Mouse (Mus musculus) CH12.LX (cell line): ENCODE data around the gene Ror1. TPM values are rescaled to one million over a fixed set of nuclear protein-coding genes. Genes with fewer than 3 reads are reported as not detected.

Experiments
- DNase-seq: peaks from one replicate; pipeline ENCODE4 v3.0.0-alpha.2; 2013; ENCODE audit errors: extremely low read depth
- H3K27ac ChIP-seq: 2 replicates; pipeline ENCODE4 v1.5.1; 2012; ENCODE audit warnings: low read depth, mild to moderate bottlenecking, control low read depth, moderate library complexity; ENCODE audit not compliant: insufficient read depth
- H3K27me3 ChIP-seq: replicated peaks from 2 replicates; pipeline ENCODE3; 2012; ENCODE audit warnings: inconsistent platforms
- H3K36me3 ChIP-seq, 2 experiments: replicated peaks in 1 of 2; 2 replicates each; pipeline versions ENCODE3 to v1.6.1; 2012; ENCODE audit warnings: inconsistent platforms in 1 of 2, low read length in 1 of 2, mild to moderate bottlenecking in 1 of 2, mixed read lengths in 1 of 2, moderate library complexity in 1 of 2; ENCODE audit not compliant: control insufficient read depth in 1 of 2, insufficient read depth in 1 of 2
- H3K4me1 ChIP-seq, 2 experiments: 2 replicates each; pipeline ENCODE4 v1.6.1; 2012; ENCODE audit warnings: inconsistent platforms in 1 of 2, moderate library complexity in 1 of 2; ENCODE audit not compliant: insufficient read depth in 2 of 2, control insufficient read depth in 1 of 2
- H3K4me2 ChIP-seq: 2 replicates; pipeline ENCODE4 v1.6.1; 2012; ENCODE audit warnings: low read depth, mild to moderate bottlenecking, control low read depth; ENCODE audit not compliant: poor library complexity, insufficient read depth, severe bottlenecking
- H3K4me3 ChIP-seq, 3 experiments: fragments of 150-350 bp in 1 of 3; sonication (generic) in 1 of 3; replicated peaks in 1 of 3; 2 replicates each; pipeline versions ENCODE3 to v1.5.1; 2011 to 2012; ENCODE audit warnings: low read depth in 2 of 3, low read length in 2 of 3, mild to moderate bottlenecking in 2 of 3, moderate library complexity in 2 of 3, control low read depth in 1 of 3, improper control_type of control experiment in 1 of 3, inconsistent platforms in 1 of 3, mixed read lengths in 1 of 3; ENCODE audit not compliant: poor library complexity in 1 of 3
- H3K79me2 ChIP-seq: replicated peaks from 2 replicates; pipeline ENCODE4 v1.6.1; 2012; ENCODE audit warnings: mild to moderate bottlenecking, moderate library complexity; ENCODE audit not compliant: control insufficient read depth, poor library complexity, insufficient read depth, severe bottlenecking; ENCODE audit errors: extremely low read depth
- H3K9ac ChIP-seq: 2 replicates; pipeline ENCODE4 v1.6.1; 2012; ENCODE audit warnings: low read depth, mild to moderate bottlenecking, control low read depth, moderate library complexity; ENCODE audit not compliant: insufficient read depth
- H3K9me3 ChIP-seq: replicated peaks from 2 replicates; pipeline ENCODE3; 2012; ENCODE audit warnings: low read length, inconsistent platforms, mixed read lengths
- CTCF ChIP-seq, 2 experiments: IDR thresholded peaks in 1 of 2; conservative IDR thresholded peaks in 1 of 2; 2 replicates each; pipeline ENCODE4 v1.5.1; 2011 to 2012; ENCODE audit warnings: low read depth in 2 of 2, low read length in 2 of 2, improper control_type of control experiment in 1 of 2, inconsistent platforms in 1 of 2, mild to moderate bottlenecking in 1 of 2, moderate library complexity in 1 of 2
- E2F4 ChIP-seq: IDR thresholded peaks from 2 replicates; pipeline ENCODE4 v1.6.1; 2011; ENCODE audit warnings: low read depth, low read length, improper control_type of control experiment; ENCODE audit not compliant: insufficient replicate concordance
- JUND ChIP-seq: conservative IDR thresholded peaks from 2 replicates; pipeline ENCODE4 v1.6.1; 2011; ENCODE audit warnings: low read depth, low read length, improper control_type of control experiment
- MAX ChIP-seq: IDR thresholded peaks from 2 replicates; pipeline ENCODE4 v1.6.1; 2011; ENCODE audit warnings: low read length, improper control_type of control experiment
- MXI1 ChIP-seq: IDR thresholded peaks from 2 replicates; pipeline ENCODE4 v1.6.1; 2011; ENCODE audit warnings: mild to moderate bottlenecking, low read depth, low read length, improper control_type of control experiment
- PAX5 ChIP-seq: IDR thresholded peaks from 2 replicates; pipeline ENCODE4 v1.6.1; 2012; ENCODE audit warnings: low read length, inconsistent platforms, mixed read lengths
- RCOR1 ChIP-seq: conservative IDR thresholded peaks from 2 replicates; pipeline ENCODE4 v1.6.1; 2012; ENCODE audit warnings: low read depth, mild to moderate bottlenecking, inconsistent platforms, low read length, improper control_type of control experiment
- SIN3A ChIP-seq: IDR thresholded peaks from 2 replicates; pipeline ENCODE4 v1.6.1; 2012; ENCODE audit warnings: low read length, improper control_type of control experiment, inconsistent platforms
- USF1 ChIP-seq: IDR thresholded peaks from 2 replicates; pipeline ENCODE4 v1.6.1; 2014; ENCODE audit warnings: low read depth, mild to moderate bottlenecking, inconsistent platforms, low read length, improper control_type of control experiment
- ZC3H11A ChIP-seq: IDR thresholded peaks from 2 replicates; pipeline ENCODE4 v1.6.1; 2012; ENCODE audit warnings: low read depth, mild to moderate bottlenecking, inconsistent platforms, low read length, improper control_type of control experiment
- ZNF384 ChIP-seq: IDR thresholded peaks from 2 replicates; pipeline ENCODE4 v1.6.1; 2012; ENCODE audit warnings: low read depth, low read length, improper control_type of control experiment, inconsistent platforms
- dilution Hi-C: fragments of 300-500 bp; cut with MboI; formaldehyde crosslinking; loops from 2 replicates; pipeline ENCODE4 v1.14.3; 2020; ENCODE audit warnings: low sequenced_read_pairs; ENCODE audit not compliant: extremely low pct_unique_long_range_greater_than_20kb, extremely low pct_ligation_motif_present
- in situ Hi-C: fragments of 300-500 bp; cut with MboI; formaldehyde crosslinking; loops from 3 replicates; pipeline ENCODE4 v1.14.3; 2019; ENCODE audit warnings: low sequenced_read_pairs, low pct_ligation_motif_present, low pct_unique_long_range_greater_than_20kb, mixed read lengths
- polyA plus RNA-seq: library from polyadenylated mRNA; unstranded; fragments of >175 nt; gene quantifications from 2 replicates; pipeline ENCODE4 v1.2.1, GENCODE M21; 2012; ENCODE audit warnings: low read depth; ENCODE audit not compliant: insufficient read length
- total RNA-seq, 2 experiments: library from RNA; depleted of rRNA; stranded (reverse); fragments of 300-350 nt in 1 of 2; fragments of >200 nt in 1 of 2; gene quantifications; 2 replicates each; pipeline ENCODE4 v1.2.3; 2012 to 2014

The Ror1 gene
- total and polyA plus RNA-seq, 3 experiments: not detected

GRCm38 (mm10) chr4:100373780-100374179, 278.2 kb downstream of the Ror1 start:
- H3K4me3 ChIP-seq: no peak overlapping the region
- H3K4me2 ChIP-seq: no peak overlapping the region
- H3K27ac ChIP-seq: no peak overlapping the region
- H3K36me3 ChIP-seq: no peaks in the 10 kb centered on the region
- H3K4me1 ChIP-seq: no peaks in the 10 kb centered on the region
- H3K9ac ChIP-seq: no peak overlapping the region
- TF ChIP-seq PAX5 (no peak), ZC3H11A (no peak), CTCF (conservative IDR thresholded peaks at IDR 0.05 in 1 of 2, IDR thresholded peaks at IDR 0.05 in 1 of 2; ENCODE audit: low read depth in 2 of 2, low read length in 2 of 2) (no peak), MAX (no peak), USF1 (no peak), ZNF384 (no peak), E2F4 (no peak)
- H3K79me2 ChIP-seq: no peaks in the 10 kb centered on the region
- no peaks in the 10 kb centered on the region for H3K27me3 ChIP-seq
- no peak for DNase-seq
- H3K9me3 ChIP-seq: peaks cover 61% of the 10 kb centered on the region
- dilution Hi-C loops: no loop called here
- in situ Hi-C loops: no loop called here

- Histone ChIP-seq H3K4me2 (no peak overlapping the region), H3K27ac (no peak overlapping the region), H3K9ac (no peak overlapping the region), H3K4me3 (no peak overlapping the region), H3K79me2 (no peaks in the 10 kb centered on the region), H3K9me3 (peaks cover 62% of the 10 kb centered on the region), H3K4me1 (no peaks in the 10 kb centered on the region), H3K36me3 (no peaks in the 10 kb centered on the region), H3K27me3 (no peaks in the 10 kb centered on the region)
- no peak for DNase-seq
- TF ChIP-seq MXI1: no peak
- TF ChIP-seq RCOR1: no peak
- in situ Hi-C loops (no loop called here), dilution Hi-C loops (no loop called here)
These were observed 279.7 kb downstream of the Ror1 start for GRCm38 (mm10) chr4:100375286-100375685.

- H3K27ac ChIP-seq: no peak overlapping the region
- no peaks in the 10 kb centered on the region for H3K4me1 ChIP-seq
- H3K4me2 ChIP-seq: no peak overlapping the region
- no peaks in the 10 kb centered on the region for H3K79me2 ChIP-seq
- no peak for DNase-seq
- in situ Hi-C loops: no loop called here
- no peak overlapping the region for H3K4me3 ChIP-seq
- no peaks in the 10 kb centered on the region for H3K36me3 ChIP-seq
- dilution Hi-C loops: no loop called here
- no peaks in the 10 kb centered on the region for H3K27me3 ChIP-seq
- TF ChIP-seq JUND: no peak
- TF ChIP-seq SIN3A: no peak
- no peak for TF ChIP-seq USF1
- no peak for TF ChIP-seq E2F4
- no peak for TF ChIP-seq ZC3H11A
- H3K9ac ChIP-seq: no peak overlapping the region
- peaks cover 61% of the 10 kb centered on the region for H3K9me3 ChIP-seq
These were observed 280.6 kb downstream of the Ror1 start for GRCm38 (mm10) chr4:100376163-100376562.
